Mouse (Mus musculus) MEL (cell line): ENCODE results near the gene Fam213b.

Experiments
- CTCF ChIP-seq, 3 experiments: IDR thresholded peaks in 2 of 3; conservative IDR thresholded peaks in 1 of 3; 2 replicates each; pipeline ENCODE4 v1.5.1; 2011 to 2012; ENCODE audit warnings: low read length in 3 of 3, low read depth in 2 of 3, mild to moderate bottlenecking in 2 of 3, improper control_type of control experiment in 1 of 3, inconsistent platforms in 1 of 3, mixed read lengths in 1 of 3, moderate library complexity in 1 of 3; ENCODE audit not compliant: control insufficient read depth in 1 of 3, insufficient read depth in 1 of 3, poor library complexity in 1 of 3, severe bottlenecking in 1 of 3
- E2F4 ChIP-seq: IDR thresholded peaks from 2 replicates; pipeline ENCODE4 v1.6.1; 2011; ENCODE audit warnings: low read depth, low read length, improper control_type of control experiment, borderline replicate concordance
- ETS1 ChIP-seq: IDR thresholded peaks from 2 replicates; pipeline ENCODE4 v1.6.1; 2012; ENCODE audit warnings: low read depth, mild to moderate bottlenecking, inconsistent platforms, low read length, improper control_type of control experiment, moderate library complexity
- USF1 ChIP-seq: IDR thresholded peaks from 2 replicates; pipeline ENCODE4 v1.6.1; 2014; ENCODE audit warnings: low read depth, mild to moderate bottlenecking, inconsistent platforms, low read length, improper control_type of control experiment, moderate library complexity
- ZMIZ1 ChIP-seq: IDR thresholded peaks from 2 replicates; pipeline ENCODE4 v1.6.1; 2012; ENCODE audit warnings: low read depth, mild to moderate bottlenecking, inconsistent platforms, low read length, improper control_type of control experiment, moderate library complexity

DNA sequence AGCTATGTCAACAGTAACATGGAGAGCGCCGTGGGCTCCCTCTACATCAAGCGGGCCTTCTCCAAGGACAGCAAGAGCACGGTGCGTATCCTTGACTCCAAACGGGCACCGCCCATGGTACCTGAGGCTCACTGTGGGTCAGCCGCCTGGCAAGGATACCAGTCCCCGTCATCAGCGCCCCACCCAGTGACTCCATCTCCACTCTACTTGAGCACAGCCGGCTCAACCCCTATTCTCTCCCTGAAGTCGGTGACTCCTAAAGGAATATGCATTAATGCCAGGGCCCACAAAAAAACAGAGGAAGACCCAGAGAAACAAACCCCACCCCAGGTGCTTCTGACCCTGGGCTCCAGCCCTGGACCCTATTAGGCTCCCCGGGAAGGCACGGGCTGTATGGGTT lies 8.0 kb downstream of the Fam213b start:
- no peak for TF ChIP-seq USF1
- TF ChIP-seq CTCF (IDR thresholded peaks at IDR 0.05 in 2 of 3, conservative IDR thresholded peaks at IDR 0.05 in 1 of 3; ENCODE audit: control insufficient read depth in 1 of 3, insufficient read depth in 1 of 3, low read depth in 2 of 3, low read length in 3 of 3, poor library complexity in 1 of 3, severe bottlenecking in 1 of 3) = no peak
- TF ChIP-seq ZMIZ1 = no peak
- no peak for TF ChIP-seq E2F4
- no peak for TF ChIP-seq ETS1
